Mouse (Mus musculus) embryonic fibroblast, embryonic 13.5 days (primary cell): ENCODE results near the gene Myadm. TPM values are rescaled to one million over a fixed set of nuclear protein-coding genes. Genes with fewer than 3 reads are reported as not detected.

Experiments used
- H3K27ac ChIP-seq: 2 replicates; pipeline ENCODE4 v1.5.1; 2012; ENCODE audit warnings: low read length, control low read depth, inconsistent platforms; ENCODE audit not compliant: insufficient read depth
- H3K4me1 ChIP-seq: 2 replicates; pipeline ENCODE4 v1.6.1; 2011; ENCODE audit warnings: low read length; ENCODE audit not compliant: control insufficient read depth, insufficient read depth
- H3K4me3 ChIP-seq: 2 replicates; pipeline ENCODE4 v1.5.1; 2011; ENCODE audit warnings: mild to moderate bottlenecking, control low read depth, low read length; ENCODE audit not compliant: insufficient read depth
- CTCF ChIP-seq: IDR thresholded peaks from 2 replicates; pipeline ENCODE4 v1.5.1; 2011; ENCODE audit warnings: mild to moderate bottlenecking, control low read depth, low read length, moderate library complexity, borderline replicate concordance; ENCODE audit not compliant: insufficient read depth
- POLR2A ChIP-seq: IDR thresholded peaks from 2 replicates; pipeline ENCODE4 v1.6.1; 2011; ENCODE audit warnings: low read depth, mild to moderate bottlenecking, control low read depth, low read length, moderate library complexity
- polyA plus RNA-seq: library from polyadenylated mRNA; stranded (reverse); fragments of >200 nt; gene quantifications from 2 replicates; pipeline ENCODE4 v1.2.4, GENCODE M21; 2011; ENCODE audit warnings: low read depth; ENCODE audit not compliant: missing spikeins, insufficient read length

Gene Myadm
- polyA plus RNA-seq, 1 experiment = 469 TPM

- Histone ChIP-seq H3K27ac (no peak overlapping the region), H3K4me1 (no peaks in the 10 kb centered on the region), H3K4me3 (no peak overlapping the region)
- TF ChIP-seq POLR2A (no peak), CTCF (no peak)
These were observed 24.7 kb downstream of the Myadm start for GRCm38 (mm10) chr7:3313571-3313970.

- H3K4me3 ChIP-seq = no peak overlapping the region
- no peak overlapping the region for H3K27ac ChIP-seq
- TF ChIP-seq POLR2A = no peak
- TF ChIP-seq CTCF = no peak
- H3K4me1 ChIP-seq = no peaks in the 10 kb centered on the region
These were observed 25.2 kb downstream of the Myadm start for GRCm38 (mm10) chr7:3314121-3314520.

GRCm38 (mm10) chr7:3317704-3318103 lies 28.8 kb downstream of the Myadm start:
- no peak overlapping the region for H3K27ac ChIP-seq
- no peak overlapping the region for H3K4me3 ChIP-seq
- TF ChIP-seq POLR2A (no peak), CTCF (no peak)
- H3K4me1 ChIP-seq = peaks cover 7% of the 10 kb centered on the region

GRCm38 (mm10) chr7:3320856-3321255 lies 32.0 kb downstream of the Myadm start:
- Histone ChIP-seq H3K4me1 (peaks cover 7% of the 10 kb centered on the region), H3K4me3 (no peak overlapping the region), H3K27ac (no peak overlapping the region)
- TF ChIP-seq POLR2A (no peak), CTCF (no peak)

- Histone ChIP-seq H3K4me3 (no peak overlapping the region), H3K4me1 (peaks cover 7% of the 10 kb centered on the region), H3K27ac (no peak overlapping the region)
- TF ChIP-seq POLR2A (no peak), CTCF (no peak)
These were observed 34.9 kb downstream of the Myadm start for GRCm38 (mm10) chr7:3323826-3324225.

GRCm38 (mm10) chr7:3327961-3328360 lies 39.1 kb downstream of the Myadm start:
- TF ChIP-seq CTCF (no peak), POLR2A (no peak)
- Histone ChIP-seq H3K4me1 (no peaks in the 10 kb centered on the region), H3K4me3 (no peak overlapping the region), H3K27ac (no peak overlapping the region)

GRCm38 (mm10) chr7:3329776-3330546 lies 41.1 kb downstream of the Myadm start:
- H3K4me1 ChIP-seq = no peaks in the 10 kb centered on the region
- H3K4me3 ChIP-seq = no peak overlapping the region
- no peak for TF ChIP-seq POLR2A
- TF ChIP-seq CTCF = peak; percentile 96
- H3K27ac ChIP-seq = no peak overlapping the region

GRCm38 (mm10) chr7:3331171-3331570 lies 42.3 kb downstream of the Myadm start:
- no peak for TF ChIP-seq CTCF
- no peak for TF ChIP-seq POLR2A
- Histone ChIP-seq H3K4me3 (no peak overlapping the region), H3K27ac (no peak overlapping the region), H3K4me1 (no peaks in the 10 kb centered on the region)

GRCm38 (mm10) chr7:3331581-3332223 lies 42.8 kb downstream of the Myadm start:
- no peak for TF ChIP-seq CTCF
- 0 out of 2 replicates have a peak, but pooled peaks have one; percentile 24 for TF ChIP-seq POLR2A
- no peak overlapping the region for H3K27ac ChIP-seq
- H3K4me3 ChIP-seq = peak overlapping the region; percentile 27
- no peaks in the 10 kb centered on the region for H3K4me1 ChIP-seq

- TF ChIP-seq CTCF (no peak), POLR2A (no peak)
- H3K27ac ChIP-seq = no peak overlapping the region; the same call in 1 of the 2 replicates
- H3K4me1 ChIP-seq = no peaks in the 10 kb centered on the region
- H3K4me3 ChIP-seq = peak overlapping the region; percentile 27
These were observed 43.3 kb downstream of the Myadm start for GRCm38 (mm10) chr7:3332224-3332615.
